Mouse (Mus musculus) embryonic facial prominence, embryonic 12.5 days (tissue): ENCODE measurements around the gene Atp6v1a. TPM values are rescaled to one million over a fixed set of nuclear protein-coding genes. Genes with fewer than 3 reads are reported as not detected.

Experiments used
- ATAC-seq: fragments of 200-750 bp; cut with Nextera tagmentation; 2 replicates; pipeline ENCODE4 v1.8.0; 2017; ENCODE audit not compliant: insufficient number of reproducible peaks, insufficient read depth, low FRiP score, low TSS enrichment
- H3K27ac ChIP-seq: fragments of 300-500 bp; sonication (generic); 2 replicates; pipeline ENCODE4 v1.5.1; 2016; ENCODE audit warnings: mild to moderate bottlenecking
- H3K27me3 ChIP-seq: fragments of 300-500 bp; sonication (generic); 2 replicates; pipeline ENCODE4 v1.6.1; 2016; ENCODE audit warnings: mild to moderate bottlenecking, moderate library complexity
- H3K36me3 ChIP-seq: fragments of 300-500 bp; sonication (generic); 2 replicates; pipeline ENCODE4 v1.6.1; 2016; ENCODE audit warnings: mild to moderate bottlenecking
- H3K4me1 ChIP-seq: fragments of 300-500 bp; sonication (generic); 2 replicates; pipeline ENCODE4 v1.6.1; 2016
- H3K4me2 ChIP-seq: fragments of 300-500 bp; sonication (generic); replicated peaks from 2 replicates; pipeline ENCODE4 v1.6.1; 2016; ENCODE audit warnings: mild to moderate bottlenecking, moderate library complexity
- H3K4me3 ChIP-seq: fragments of 300-500 bp; sonication (generic); 2 replicates; pipeline ENCODE4 v1.5.1; 2016; ENCODE audit warnings: mild to moderate bottlenecking
- H3K9ac ChIP-seq: fragments of 300-500 bp; sonication (generic); 2 replicates; pipeline ENCODE4 v1.6.1; 2016; ENCODE audit warnings: mild to moderate bottlenecking, moderate library complexity
- H3K9me3 ChIP-seq: fragments of 300-500 bp; sonication (generic); 2 replicates; pipeline ENCODE4 v1.6.1; 2016; ENCODE audit warnings: mild to moderate bottlenecking, moderate library complexity
- WGBS: fragments of 180-500 bp; shearing (Covaris S2); methylation state at CpG from one replicate; pipeline ENCODE4 v1.1.7; 2016; 5-methylcytosine and 5-hydroxymethylcytosine counted together
- polyA plus RNA-seq: library from polyadenylated mRNA; unstranded; fragments of >200 nt; fragmentation: Nextera tagmentation; extraction: Ambion mirVana; gene quantifications from 2 replicates; pipeline ENCODE4 v1.2.1, GENCODE M21; 2016

Gene Atp6v1a
- 40.7 and 44.9 TPM in 2 replicates for polyA plus RNA-seq

DNA sequence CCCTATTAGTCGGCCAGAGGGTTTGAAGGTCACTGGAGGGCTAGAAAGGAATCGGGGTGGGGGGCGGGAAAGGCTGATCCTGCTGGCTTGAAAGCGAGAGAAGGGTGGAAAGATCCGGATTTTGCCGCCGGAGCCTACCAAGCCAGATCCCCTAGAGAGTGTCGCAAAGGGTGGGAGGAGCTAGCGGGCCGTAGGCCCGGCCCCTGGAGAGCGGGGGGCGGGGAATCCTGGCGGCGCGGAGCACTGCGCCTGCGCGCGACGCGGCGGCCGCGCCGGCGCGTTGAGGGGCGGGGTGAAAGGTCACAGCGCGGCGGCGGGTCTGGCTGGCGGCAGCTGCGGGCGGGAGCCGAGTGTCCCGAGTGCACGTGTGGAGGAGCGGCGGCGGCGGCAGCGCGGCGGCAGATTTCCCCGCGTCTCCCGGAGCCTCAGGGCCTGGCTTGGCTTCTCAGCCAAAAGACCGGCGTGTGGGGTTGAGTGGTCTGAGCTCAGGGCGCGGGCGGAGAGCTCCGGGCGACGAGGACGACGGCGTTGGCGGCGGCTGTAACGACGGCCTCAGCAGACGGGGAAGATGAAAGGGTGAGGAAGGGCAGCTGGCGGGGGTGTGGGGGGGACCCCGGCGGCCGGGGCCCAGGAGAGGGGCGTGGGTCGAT, at the start of gene Atp6v1a, which contains the start of gene Naa50:
Gene Atp6v1a (minus strand): TSS at position 170 of the 650 bp plus-strand sequence.
Gene Naa50 (plus strand): TSS at position 295 of the 650 bp plus-strand sequence.
- H3K9me3 ChIP-seq = no peaks in the 10 kb centered on the region
- no peaks in the 10 kb centered on the region for H3K36me3 ChIP-seq
- 1% methylated on average over 66 of the region's 71 CpGs for WGBS
- H3K27me3 ChIP-seq = no peaks in the 10 kb centered on the region
- peak within 1 kb of the TSS; percentile 93 for H3K4me3 ChIP-seq
- ATAC-seq = peak; percentile 87
- H3K4me1 ChIP-seq = peaks cover 10% of the 10 kb centered on the region
- peak within 1 kb of the TSS; percentile 95 for H3K9ac ChIP-seq
- peak within 1 kb of the TSS; percentile 96 for H3K4me2 ChIP-seq
- peak within 1 kb of the TSS; percentile 97 for H3K27ac ChIP-seq

GRCm38 (mm10) chr16:44188766-44189165, 49.3 kb upstream of the Atp6v1a start:
- WGBS = 84% methylated on average over 3 of the region's 3 CpGs
- H3K9me3 ChIP-seq = peaks cover 4% of the 10 kb centered on the region; the same call in 1 of the 2 replicates
- no peak overlapping the region for H3K9ac ChIP-seq
- H3K4me1 ChIP-seq = peaks cover 8% of the 10 kb centered on the region
- H3K27me3 ChIP-seq = no peaks in the 10 kb centered on the region
- no peak overlapping the region for H3K4me3 ChIP-seq
- H3K36me3 ChIP-seq = peaks cover 11% of the 10 kb centered on the region; the same call in 1 of the 2 replicates
- no peak overlapping the region for H3K4me2 ChIP-seq
- ATAC-seq = no peak
- H3K27ac ChIP-seq = no peak overlapping the region

- H3K4me2 ChIP-seq = no peak overlapping the region
- H3K4me3 ChIP-seq = no peak overlapping the region
- no peaks in the 10 kb centered on the region for H3K27me3 ChIP-seq
- peaks cover 4% of the 10 kb centered on the region; the same call in 1 of the 2 replicates for H3K9me3 ChIP-seq
- no peak overlapping the region for H3K9ac ChIP-seq
- WGBS = 95% methylated on average over 4 of the region's 4 CpGs
- H3K36me3 ChIP-seq = peaks cover 11% of the 10 kb centered on the region; the same call in 1 of the 2 replicates
- H3K4me1 ChIP-seq = peaks cover 8% of the 10 kb centered on the region
- no peak for ATAC-seq
- H3K27ac ChIP-seq = no peak overlapping the region
These were observed 47.7 kb upstream of the Atp6v1a start for GRCm38 (mm10) chr16:44187172-44187571.

DNA sequence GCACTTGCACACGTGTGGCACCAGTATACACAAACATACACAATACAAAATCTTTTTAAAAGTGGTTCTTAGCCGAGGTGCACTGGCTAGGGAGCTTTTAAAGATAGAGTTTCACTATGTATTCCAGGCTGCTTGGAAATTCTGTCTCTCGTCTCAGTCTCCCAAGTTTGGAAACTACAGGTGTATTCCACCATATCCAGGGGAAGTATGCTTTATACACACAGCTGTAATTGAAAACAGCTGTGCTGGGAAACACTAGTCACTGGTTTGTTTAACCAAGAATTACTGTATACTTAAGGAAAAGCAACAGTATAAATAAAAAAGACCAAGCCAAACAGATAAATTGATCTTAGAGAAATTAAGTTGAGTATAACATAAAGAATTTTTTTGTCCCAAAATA, 45.3 kb upstream of the Atp6v1a start:
- H3K27ac ChIP-seq = no peak overlapping the region
- H3K9ac ChIP-seq = no peak overlapping the region
- ATAC-seq = no peak
- WGBS = 32% methylated on average over 3 of the region's 3 CpGs
- peaks cover 4% of the 10 kb centered on the region; the same call in 1 of the 2 replicates for H3K9me3 ChIP-seq
- peaks cover 8% of the 10 kb centered on the region for H3K4me1 ChIP-seq
- H3K27me3 ChIP-seq = no peaks in the 10 kb centered on the region
- peaks cover 6% of the 10 kb centered on the region; the same call in 1 of the 2 replicates for H3K36me3 ChIP-seq
- H3K4me2 ChIP-seq = no peak overlapping the region
- no peak overlapping the region for H3K4me3 ChIP-seq

DNA sequence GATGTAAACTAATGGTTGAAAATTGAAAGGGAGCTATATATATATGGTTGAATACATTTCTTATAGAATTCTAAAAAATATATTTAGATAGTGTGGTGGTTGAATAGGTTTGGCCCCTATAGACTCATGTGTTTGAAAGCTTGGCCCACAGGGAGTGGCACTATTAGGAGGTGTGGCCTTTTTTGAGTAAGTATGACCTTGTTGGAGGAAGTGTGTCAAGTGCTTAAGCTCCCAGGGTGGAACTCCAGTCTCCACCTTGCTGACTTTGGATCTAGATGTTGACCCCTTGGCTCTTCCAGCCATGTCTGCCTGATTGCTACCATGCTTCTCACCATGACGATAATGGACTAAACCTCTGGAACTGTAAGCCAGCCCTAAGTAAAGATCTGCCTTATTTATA, 43.1 kb upstream of the Atp6v1a start:
- no peaks in the 10 kb centered on the region for H3K9me3 ChIP-seq

DNA sequence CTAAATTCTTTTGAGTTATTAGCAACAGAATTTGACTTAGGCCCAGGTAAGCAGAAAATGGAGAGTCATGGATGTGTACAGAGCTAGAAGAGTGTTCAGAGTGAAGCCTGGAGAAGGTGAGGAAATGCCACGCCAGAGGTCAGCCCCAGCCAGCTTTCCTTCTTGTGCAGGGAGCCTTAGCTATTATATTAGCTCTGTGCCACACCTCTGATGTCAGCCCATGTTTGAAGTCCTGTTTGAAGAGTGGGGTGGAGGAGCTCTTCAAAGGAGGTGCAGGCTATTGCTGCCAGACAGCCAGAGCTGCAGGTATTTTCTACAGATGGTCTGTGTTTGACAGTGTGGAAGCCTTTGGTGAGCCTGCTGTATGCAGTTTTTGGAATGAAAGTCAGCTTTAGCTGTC, 39.0 kb upstream of the Atp6v1a start:
- Histone ChIP-seq H3K4me1 (peaks cover 16% of the 10 kb centered on the region), H3K36me3 (no peaks in the 10 kb centered on the region), H3K27ac (no peak overlapping the region), H3K27me3 (no peaks in the 10 kb centered on the region), H3K9me3 (no peaks in the 10 kb centered on the region), H3K9ac (no peak overlapping the region), H3K4me3 (no peak overlapping the region), H3K4me2 (no peak overlapping the region)
- WGBS = 76% methylated on average over 1 of the region's 1 CpGs
- ATAC-seq = no peak

More for the DNA sequence above, 43.1 kb upstream of the Atp6v1a start:
- Histone ChIP-seq H3K4me3 (no peak overlapping the region), H3K36me3 (no peaks in the 10 kb centered on the region), H3K27ac (no peak overlapping the region), H3K4me2 (no peak overlapping the region), H3K9ac (no peak overlapping the region), H3K27me3 (no peaks in the 10 kb centered on the region), H3K4me1 (peaks cover 8% of the 10 kb centered on the region)
- no peak for ATAC-seq
- 97% methylated on average over 1 of the region's 1 CpGs for WGBS

GRCm38 (mm10) chr16:44176511-44176910, 37.0 kb upstream of the Atp6v1a start:
- H3K9ac ChIP-seq = no peak overlapping the region
- 92% methylated on average over 2 of the region's 2 CpGs for WGBS
- no peaks in the 10 kb centered on the region for H3K27me3 ChIP-seq
- no peak for ATAC-seq
- no peak overlapping the region for H3K27ac ChIP-seq
- no peak overlapping the region for H3K4me3 ChIP-seq
- no peak overlapping the region for H3K4me2 ChIP-seq
- H3K4me1 ChIP-seq = peaks cover 16% of the 10 kb centered on the region
- no peaks in the 10 kb centered on the region for H3K9me3 ChIP-seq
- H3K36me3 ChIP-seq = no peaks in the 10 kb centered on the region

- Histone ChIP-seq H3K27me3 (no peaks in the 10 kb centered on the region), H3K36me3 (no peaks in the 10 kb centered on the region), H3K4me2 (peak overlapping the region; percentile 61; the same call in 1 of the 2 replicates), H3K9ac (no peak overlapping the region), H3K27ac (no peak overlapping the region), H3K4me3 (no peak overlapping the region), H3K9me3 (no peaks in the 10 kb centered on the region), H3K4me1 (peaks cover 16% of the 10 kb centered on the region)
- 84% methylated on average over 1 of the region's 1 CpGs for WGBS
- ATAC-seq = no peak
These were observed 35.5 kb upstream of the Atp6v1a start for GRCm38 (mm10) chr16:44175001-44175400.

DNA sequence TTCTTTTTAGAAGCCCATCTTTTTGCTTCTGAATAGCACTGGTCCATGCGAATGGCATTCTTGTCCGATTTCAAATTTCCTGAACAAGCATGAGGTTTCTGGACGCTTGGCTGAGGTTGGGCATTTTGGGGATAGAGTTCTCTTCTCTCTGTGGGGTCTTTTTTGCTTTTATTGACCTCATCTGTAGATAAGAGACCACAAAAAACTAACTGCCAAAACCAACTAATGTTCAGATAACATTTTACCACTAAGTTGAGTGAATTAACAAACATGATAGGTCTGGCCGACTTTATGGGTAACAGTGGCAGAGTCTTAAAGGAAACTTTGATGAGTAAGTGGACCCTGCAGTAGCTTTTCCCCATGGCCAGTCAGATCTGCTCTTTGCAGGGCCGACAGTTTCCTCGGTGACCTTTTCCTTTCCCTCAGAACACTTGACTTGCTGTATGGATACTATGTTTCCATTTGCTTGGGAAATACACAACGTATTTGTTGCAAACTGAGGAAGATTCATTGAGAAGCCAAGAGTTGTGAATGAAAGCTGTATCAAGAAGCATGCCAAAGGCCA, 34.5 kb upstream of the Atp6v1a start:
- no peaks in the 10 kb centered on the region for H3K9me3 ChIP-seq
- peaks cover 16% of the 10 kb centered on the region for H3K4me1 ChIP-seq
- H3K4me2 ChIP-seq = peak overlapping the region; percentile 61
- peak overlapping the region; percentile 96 for H3K9ac ChIP-seq
- WGBS = 22% methylated on average over 7 of the region's 7 CpGs
- peak overlapping the region; percentile 95 for H3K27ac ChIP-seq
- H3K27me3 ChIP-seq = no peaks in the 10 kb centered on the region
- peak overlapping the region; percentile 92 for H3K4me3 ChIP-seq
- H3K36me3 ChIP-seq = no peaks in the 10 kb centered on the region
- no peak for ATAC-seq

GRCm38 (mm10) chr16:44173155-44173941, 33.8 kb upstream of the Atp6v1a start, which contains the start of gene Usf3:
Usf3 (plus strand) TSS chr16:44173246.
- Histone ChIP-seq H3K27ac (peak within 1 kb of the TSS; percentile 95), H3K4me3 (peak within 1 kb of the TSS; percentile 92), H3K4me2 (peak within 1 kb of the TSS; percentile 67), H3K4me1 (peaks cover 16% of the 10 kb centered on the region), H3K9ac (peak within 1 kb of the TSS; percentile 96), H3K36me3 (no peaks in the 10 kb centered on the region), H3K27me3 (no peaks in the 10 kb centered on the region), H3K9me3 (no peaks in the 10 kb centered on the region)
- under 1% methylated on average over 37 of the region's 77 CpGs for WGBS
- ATAC-seq = peak; percentile 62

DNA sequence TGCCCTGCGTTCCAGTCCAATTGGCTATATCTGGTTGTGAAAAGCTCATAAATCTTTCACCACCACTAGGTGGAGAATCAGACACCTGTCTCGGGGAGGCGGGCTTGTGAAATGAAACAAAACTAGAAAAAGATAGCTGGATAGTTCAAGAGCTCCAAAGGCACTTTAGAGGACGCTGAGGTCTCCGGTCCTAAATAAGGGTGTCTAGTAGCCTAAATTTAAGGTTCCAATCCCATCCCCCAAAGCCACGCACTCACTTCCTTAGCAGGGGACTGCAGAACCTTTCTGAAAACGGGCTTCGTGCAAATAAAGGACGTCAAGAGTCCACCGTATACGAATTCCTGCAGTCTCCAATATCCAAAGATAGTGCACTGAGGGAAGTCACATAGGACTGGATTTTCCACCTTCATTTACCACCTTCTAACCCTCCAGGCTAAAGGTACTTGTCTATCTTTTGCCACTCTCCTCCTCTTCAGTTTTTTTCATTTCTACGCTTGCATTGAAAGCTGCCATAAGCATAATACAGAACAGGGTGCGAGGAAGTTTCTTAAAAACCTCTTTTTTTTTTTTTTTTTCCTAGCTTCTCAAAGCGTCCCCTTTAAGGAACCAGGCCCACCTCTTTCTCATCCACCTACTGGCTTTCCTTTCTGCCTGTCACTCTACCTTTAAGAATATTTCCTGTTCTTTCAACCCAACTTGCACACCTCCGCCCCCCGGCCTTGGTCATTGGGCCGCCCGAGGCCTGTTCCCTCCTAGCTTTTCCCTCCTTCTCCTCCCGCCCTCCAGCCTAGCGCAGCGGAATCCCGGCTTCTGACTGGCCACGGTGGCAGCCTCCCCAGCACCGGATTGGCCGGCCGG, 33.0 kb upstream of the Atp6v1a start:
- no peaks in the 10 kb centered on the region for H3K27me3 ChIP-seq
- H3K4me2 ChIP-seq = peak overlapping the region; percentile 67
- H3K4me1 ChIP-seq = peaks cover 16% of the 10 kb centered on the region
- peak; percentile 100 for ATAC-seq
- no peaks in the 10 kb centered on the region for H3K9me3 ChIP-seq
- H3K36me3 ChIP-seq = no peaks in the 10 kb centered on the region
- peak overlapping the region; percentile 95 for H3K27ac ChIP-seq
- peak overlapping the region; percentile 96 for H3K9ac ChIP-seq
- peak overlapping the region; percentile 92 for H3K4me3 ChIP-seq
- WGBS = under 1% methylated on average over 26 of the region's 26 CpGs
